Mouse (Mus musculus): ENCODE measurements around the gene Nfkbia.

Nfkbia gene

GRCm38 (mm10) chr12:55466088-55466701 is 26.3 kb downstream of the Nfkbia start:
- no peak for DNase-seq (ENCODE audit: low spot score)

- DNase-seq (ENCODE audit: low spot score) = no peak
These were observed 27.0 kb downstream of the Nfkbia start for GRCm38 (mm10) chr12:55465401-55465983.

- no peak for DNase-seq (ENCODE audit: low spot score)
These were observed 27.5 kb downstream of the Nfkbia start for GRCm38 (mm10) chr12:55464846-55465361.

GRCm38 (mm10) chr12:55463992-55464845 is 28.2 kb downstream of the Nfkbia start:
- no peak for DNase-seq (ENCODE audit: low spot score)

- no peak for DNase-seq (ENCODE audit: low spot score)
These were observed 29.4 kb downstream of the Nfkbia start for GRCm38 (mm10) chr12:55463087-55463486.

- DNase-seq (ENCODE audit: low spot score) = no peak
These were observed 30.0 kb downstream of the Nfkbia start for GRCm38 (mm10) chr12:55462456-55462855.

GRCm38 (mm10) chr12:55461767-55462166 is 30.7 kb downstream of the Nfkbia start:
- DNase-seq (ENCODE audit: low spot score) = no peak

GRCm38 (mm10) chr12:55460900-55461299 is 31.5 kb downstream of the Nfkbia start:
- DNase-seq (ENCODE audit: low spot score) = no peak

GRCm38 (mm10) chr12:55459739-55460138 is 32.7 kb downstream of the Nfkbia start:
- no peak for DNase-seq (ENCODE audit: low spot score)

- DNase-seq (ENCODE audit: low spot score) = no peak
These were observed 35.6 kb downstream of the Nfkbia start for GRCm38 (mm10) chr12:55456893-55457292.

GRCm38 (mm10) chr12:55456136-55456535 is 36.3 kb downstream of the Nfkbia start:
- no peak for DNase-seq (ENCODE audit: low spot score)

- DNase-seq (ENCODE audit: low spot score) = no peak
These were observed 37.2 kb downstream of the Nfkbia start for GRCm38 (mm10) chr12:55455206-55455605.

- no peak for DNase-seq (ENCODE audit: low spot score)
These were observed 38.5 kb downstream of the Nfkbia start for GRCm38 (mm10) chr12:55453924-55454323.

- no peak for DNase-seq (ENCODE audit: low spot score)
These were observed 39.6 kb downstream of the Nfkbia start for GRCm38 (mm10) chr12:55452839-55453238.

- no peak for DNase-seq (ENCODE audit: low spot score)
These were observed 42.0 kb downstream of the Nfkbia start for GRCm38 (mm10) chr12:55450421-55450820.

GRCm38 (mm10) chr12:55449048-55449447 is 43.4 kb downstream of the Nfkbia start:
- no peak for DNase-seq (ENCODE audit: low spot score)

GRCm38 (mm10) chr12:55448457-55448856 is 44.0 kb downstream of the Nfkbia start:
- DNase-seq (ENCODE audit: low spot score) = no peak

GRCm38 (mm10) chr12:55447396-55447760 is 45.1 kb downstream of the Nfkbia start:
- DNase-seq (ENCODE audit: low spot score) = no peak

GRCm38 (mm10) chr12:55446746-55447395 is 45.6 kb downstream of the Nfkbia start:
- peak; percentile 82 for DNase-seq (ENCODE audit: low spot score)

- DNase-seq (ENCODE audit: low spot score) = no peak
These were observed 46.1 kb downstream of the Nfkbia start for GRCm38 (mm10) chr12:55446366-55446745.

GRCm38 (mm10) chr12:55445583-55445982 is 46.9 kb downstream of the Nfkbia start:
- no peak for DNase-seq (ENCODE audit: low spot score)

GRCm38 (mm10) chr12:55444031-55444451 is 48.4 kb downstream of the Nfkbia start:
- no peak for DNase-seq (ENCODE audit: low spot score)

Data from testis, postnatal 10 days (tissue).